Mouse (Mus musculus) MEL (cell line): ENCODE measurements around the gene Phkg1. TPM values are rescaled to one million over a fixed set of nuclear protein-coding genes. Genes with fewer than 3 reads are reported as not detected.
A peak's percentile ranks its signal among the peaks of the same experiment; 100 is the strongest.

ENCODE experiments used
- DNase-seq: peaks from one replicate; pipeline ENCODE4 v3.0.0; 2011; ENCODE audit warnings: low read depth, low spot score
- H3K27ac ChIP-seq: 2 replicates; pipeline ENCODE4 v1.5.1; 2012; ENCODE audit warnings: low read depth, mild to moderate bottlenecking, control low read depth, low read length, moderate library complexity; ENCODE audit not compliant: control insufficient read depth
- H3K27me3 ChIP-seq, 2 experiments: fragments of 150-350 bp in 1 of 2; sonication (generic) in 1 of 2; 2 replicates each; pipeline ENCODE4 v1.6.1; 2012; ENCODE audit warnings: low read length in 2 of 2, mild to moderate bottlenecking in 2 of 2, improper control_type of control experiment in 1 of 2, moderate library complexity in 1 of 2; ENCODE audit not compliant: insufficient read depth in 2 of 2, control insufficient read depth in 1 of 2
- H3K36me3 ChIP-seq, 2 experiments: 2 replicates each; pipeline ENCODE4 v1.6.1; 2012 to 2014; ENCODE audit warnings: low read length in 2 of 2, improper control_type of control experiment in 1 of 2, inconsistent platforms in 1 of 2, mild to moderate bottlenecking in 1 of 2; ENCODE audit not compliant: insufficient read depth in 2 of 2, control insufficient read depth in 1 of 2
- H3K4me1 ChIP-seq, 2 experiments: fragments of 150-350 bp in 1 of 2; sonication (generic) in 1 of 2; 2 replicates each; pipeline ENCODE4 v1.6.1; 2012; ENCODE audit warnings: low read length in 2 of 2, improper control_type of control experiment in 1 of 2, mild to moderate bottlenecking in 1 of 2; ENCODE audit not compliant: insufficient read depth in 2 of 2, control insufficient read depth in 1 of 2
- H3K4me3 ChIP-seq, 2 experiments: fragments of 150-350 bp in 1 of 2; sonication (generic) in 1 of 2; 2 replicates each; pipeline ENCODE4 v1.5.1; 2012; ENCODE audit warnings: low read depth in 2 of 2, low read length in 2 of 2, mild to moderate bottlenecking in 2 of 2, moderate library complexity in 2 of 2, control low read depth in 1 of 2, improper control_type of control experiment in 1 of 2; ENCODE audit not compliant: control insufficient read depth in 1 of 2, insufficient read depth in 1 of 2
- H3K79me2 ChIP-seq: 2 replicates; pipeline ENCODE4 v1.6.1; 2012; ENCODE audit warnings: mild to moderate bottlenecking, low read length, moderate library complexity; ENCODE audit not compliant: control insufficient read depth, poor library complexity, insufficient read depth
- H3K9ac ChIP-seq: 2 replicates; pipeline ENCODE4 v1.6.1; 2012; ENCODE audit warnings: low read depth, mild to moderate bottlenecking, control low read depth, low read length, moderate library complexity; ENCODE audit not compliant: control insufficient read depth, poor library complexity, severe bottlenecking
- H3K9me3 ChIP-seq: fragments of 150-350 bp; sonication (generic); replicated peaks from 2 replicates; pipeline ENCODE4 v1.6.1; 2012; ENCODE audit warnings: mild to moderate bottlenecking, low read length, improper control_type of control experiment, moderate library complexity; ENCODE audit not compliant: insufficient read depth
- BHLHE40 ChIP-seq: IDR thresholded peaks from 2 replicates; pipeline ENCODE4 v1.6.1; 2012; ENCODE audit warnings: low read depth, mild to moderate bottlenecking, inconsistent platforms, low read length, improper control_type of control experiment, borderline replicate concordance
- CHD1 ChIP-seq: IDR thresholded peaks from 2 replicates; pipeline ENCODE4 v1.6.1; 2012; ENCODE audit warnings: low read depth, mild to moderate bottlenecking, inconsistent platforms, low read length, improper control_type of control experiment
- CTCF ChIP-seq, 3 experiments: IDR thresholded peaks in 2 of 3; conservative IDR thresholded peaks in 1 of 3; 2 replicates each; pipeline ENCODE4 v1.5.1; 2011 to 2012; ENCODE audit warnings: low read length in 3 of 3, low read depth in 2 of 3, mild to moderate bottlenecking in 2 of 3, improper control_type of control experiment in 1 of 3, inconsistent platforms in 1 of 3, mixed read lengths in 1 of 3, moderate library complexity in 1 of 3; ENCODE audit not compliant: control insufficient read depth in 1 of 3, insufficient read depth in 1 of 3, poor library complexity in 1 of 3, severe bottlenecking in 1 of 3
- E2F4 ChIP-seq: IDR thresholded peaks from 2 replicates; pipeline ENCODE4 v1.6.1; 2011; ENCODE audit warnings: low read depth, low read length, improper control_type of control experiment, borderline replicate concordance
- ELF1 ChIP-seq: IDR thresholded peaks from 2 replicates; pipeline ENCODE4 v1.6.1; 2014; ENCODE audit warnings: low read depth, mild to moderate bottlenecking, inconsistent platforms, low read length, improper control_type of control experiment, moderate library complexity
- EP300 ChIP-seq, 2 experiments: IDR thresholded peaks; 2 replicates each; pipeline ENCODE4 v1.6.1; 2011; ENCODE audit warnings: improper control_type of control experiment in 2 of 2, low read length in 2 of 2, low read depth in 1 of 2, mild to moderate bottlenecking in 1 of 2
- ETS1 ChIP-seq: IDR thresholded peaks from 2 replicates; pipeline ENCODE4 v1.6.1; 2012; ENCODE audit warnings: low read depth, mild to moderate bottlenecking, inconsistent platforms, low read length, improper control_type of control experiment, moderate library complexity
- GABPA ChIP-seq: IDR thresholded peaks from 2 replicates; pipeline ENCODE4 v1.6.1; 2012; ENCODE audit warnings: low read depth, mild to moderate bottlenecking, inconsistent platforms, low read length, improper control_type of control experiment, moderate library complexity
- GATA1 ChIP-seq: IDR thresholded peaks from 2 replicates; pipeline ENCODE4 v1.6.1; 2011; ENCODE audit warnings: low read depth, low read length, improper control_type of control experiment
- HCFC1 ChIP-seq: IDR thresholded peaks from 2 replicates; pipeline ENCODE4 v1.6.1; 2012; ENCODE audit warnings: low read depth, mild to moderate bottlenecking, inconsistent platforms, low read length, improper control_type of control experiment, moderate library complexity
- JUND ChIP-seq: IDR thresholded peaks from 2 replicates; pipeline ENCODE4 v1.6.1; 2011; ENCODE audit warnings: low read depth, mild to moderate bottlenecking, improper control_type of control experiment, low read length
- KAT2A ChIP-seq: conservative IDR thresholded peaks from 2 replicates; pipeline ENCODE4 v1.6.1; 2012; ENCODE audit warnings: low read depth, low read length, improper control_type of control experiment, inconsistent platforms
- MAFK ChIP-seq: IDR thresholded peaks from 2 replicates; pipeline ENCODE4 v1.6.1; 2011; ENCODE audit warnings: low read depth, mild to moderate bottlenecking, low read length, improper control_type of control experiment, borderline replicate concordance
- MAX ChIP-seq: IDR thresholded peaks from 2 replicates; pipeline ENCODE4 v1.6.1; 2011; ENCODE audit warnings: low read length, improper control_type of control experiment
- MAZ ChIP-seq: IDR thresholded peaks from 2 replicates; pipeline ENCODE4 v1.6.1; 2012; ENCODE audit warnings: low read depth, mild to moderate bottlenecking, inconsistent platforms, low read length, improper control_type of control experiment
- MXI1 ChIP-seq: IDR thresholded peaks from 2 replicates; pipeline ENCODE4 v1.6.1; 2011; ENCODE audit warnings: mild to moderate bottlenecking, low read depth, low read length, improper control_type of control experiment
- MYB ChIP-seq: IDR thresholded peaks from 2 replicates; pipeline ENCODE4 v1.6.1; 2011; ENCODE audit warnings: mild to moderate bottlenecking, low read depth, low read length, improper control_type of control experiment
- MYC ChIP-seq: IDR thresholded peaks from 2 replicates; pipeline ENCODE4 v1.6.1; 2011; ENCODE audit warnings: low read depth, mild to moderate bottlenecking, low read length, improper control_type of control experiment, moderate library complexity
- NRF1 ChIP-seq: IDR thresholded peaks from 2 replicates; pipeline ENCODE4 v1.6.1; 2014; ENCODE audit warnings: low read depth, mild to moderate bottlenecking, inconsistent platforms, low read length, improper control_type of control experiment, moderate library complexity; ENCODE audit not compliant: poor library complexity, insufficient read depth, severe bottlenecking
- POLR2A ChIP-seq, 2 experiments: IDR thresholded peaks; 2 replicates each; pipeline ENCODE4 v1.6.1; 2011 to 2012; ENCODE audit warnings: low read length in 2 of 2, mild to moderate bottlenecking in 2 of 2, control low read depth in 1 of 2, improper control_type of control experiment in 1 of 2, low read depth in 1 of 2, moderate library complexity in 1 of 2; ENCODE audit not compliant: control insufficient read depth in 1 of 2, insufficient read depth in 1 of 2, poor library complexity in 1 of 2
- POLR2AphosphoS2 ChIP-seq: IDR thresholded peaks from 2 replicates; pipeline ENCODE4 v1.6.1; 2011; ENCODE audit warnings: low read length, improper control_type of control experiment
- POLR2AphosphoS5 ChIP-seq: IDR thresholded peaks from 2 replicates; pipeline ENCODE4 v1.6.1; 2012; ENCODE audit warnings: low read depth, borderline replicate concordance, mild to moderate bottlenecking, inconsistent platforms, low read length, moderate library complexity, mixed read lengths
- RAD21 ChIP-seq: IDR thresholded peaks from 2 replicates; pipeline ENCODE4 v1.6.1; 2011; ENCODE audit warnings: mild to moderate bottlenecking, low read depth, low read length, improper control_type of control experiment
- RCOR1 ChIP-seq: IDR thresholded peaks from 2 replicates; pipeline ENCODE4 v1.6.1; 2012; ENCODE audit warnings: low read depth, mild to moderate bottlenecking, inconsistent platforms, low read length, improper control_type of control experiment
- SIN3A ChIP-seq: IDR thresholded peaks from 2 replicates; pipeline ENCODE4 v1.6.1; 2012; ENCODE audit warnings: low read length, improper control_type of control experiment, inconsistent platforms
- SMC3 ChIP-seq: IDR thresholded peaks from 2 replicates; pipeline ENCODE4 v1.6.1; 2011; ENCODE audit warnings: low read depth, low read length, improper control_type of control experiment
- TAL1 ChIP-seq: IDR thresholded peaks from 2 replicates; pipeline ENCODE4 v1.6.1; 2012; ENCODE audit warnings: mild to moderate bottlenecking, inconsistent platforms, low read length, moderate library complexity, mixed read lengths
- TBP ChIP-seq: IDR thresholded peaks from 2 replicates; pipeline ENCODE4 v1.8.0; 2011; ENCODE audit warnings: low read depth, low read length, improper control_type of control experiment
- TCF12 ChIP-seq: IDR thresholded peaks from 2 replicates; pipeline ENCODE4 v1.6.1; 2014; ENCODE audit warnings: low read depth, mild to moderate bottlenecking, inconsistent platforms, low read length, improper control_type of control experiment, moderate library complexity
- UBTF ChIP-seq: IDR thresholded peaks from 2 replicates; pipeline ENCODE4 v1.6.1; 2012; ENCODE audit warnings: low read depth, mild to moderate bottlenecking, inconsistent platforms, low read length, improper control_type of control experiment, moderate library complexity, borderline replicate concordance; ENCODE audit not compliant: insufficient read depth
- USF1 ChIP-seq: IDR thresholded peaks from 2 replicates; pipeline ENCODE4 v1.6.1; 2014; ENCODE audit warnings: low read depth, mild to moderate bottlenecking, inconsistent platforms, low read length, improper control_type of control experiment, moderate library complexity
- USF2 ChIP-seq, 2 experiments: IDR thresholded peaks; 2 replicates each; pipeline ENCODE4 v1.6.1; 2011 to 2012; ENCODE audit warnings: improper control_type of control experiment in 2 of 2, low read length in 2 of 2, borderline replicate concordance in 1 of 2, inconsistent platforms in 1 of 2, low read depth in 1 of 2, mild to moderate bottlenecking in 1 of 2; ENCODE audit not compliant: insufficient read depth in 1 of 2
- ZC3H11A ChIP-seq: IDR thresholded peaks from 2 replicates; pipeline ENCODE4 v1.6.1; 2012; ENCODE audit warnings: low read depth, mild to moderate bottlenecking, inconsistent platforms, low read length, improper control_type of control experiment
- ZKSCAN1 ChIP-seq: IDR thresholded peaks from 2 replicates; pipeline ENCODE4 v1.6.1; 2012; ENCODE audit warnings: low read depth, mild to moderate bottlenecking, inconsistent platforms, low read length, improper control_type of control experiment, moderate library complexity
- ZMIZ1 ChIP-seq: IDR thresholded peaks from 2 replicates; pipeline ENCODE4 v1.6.1; 2012; ENCODE audit warnings: low read depth, mild to moderate bottlenecking, inconsistent platforms, low read length, improper control_type of control experiment, moderate library complexity
- ZNF384 ChIP-seq: IDR thresholded peaks from 2 replicates; pipeline ENCODE4 v1.6.1; 2012; ENCODE audit warnings: low read depth, mild to moderate bottlenecking, inconsistent platforms, low read length, improper control_type of control experiment
- polyA plus RNA-seq, 2 experiments: library from polyadenylated mRNA; stranded (reverse) in 1 of 2; unstranded in 1 of 2; fragments of >175 nt in 1 of 2; fragments of >200 nt in 1 of 2; gene quantifications; 2 replicates each; pipeline versions ENCODE4 v1.2.1 to v1.2.4; 2012; ENCODE audit warnings: low replicate concordance in 2 of 2, low read depth in 1 of 2; ENCODE audit not compliant: insufficient read length in 2 of 2, insufficient read depth in 1 of 2, missing spikeins in 1 of 2
- total RNA-seq: library from RNA; depleted of rRNA; stranded (reverse); fragments of 300-350 nt; gene quantifications from 2 replicates; pipeline ENCODE4 v1.2.3, GENCODE M21; 2012

The Phkg1 gene
- total and polyA plus RNA-seq, 3 experiments: 0.62 to 0.72 TPM; not detected in 1

GRCm38 (mm10) chr5:129886911-129887636 lies 11.3 kb downstream of the Phkg1 start, which contains the start of gene Chchd2:
TSS of gene Chchd2 (minus strand) at chr5:129887470.
- H3K27ac ChIP-seq: peak within 1 kb of the TSS; percentile 81
- peaks cover 15 to 20% of the 10 kb centered on the region in 2 experiments for H3K36me3 ChIP-seq
- H3K9ac ChIP-seq: peak within 1 kb of the TSS; percentile 84
- peak within 1 kb of the TSS; percentile 89 to 96 for H3K4me3 ChIP-seq
- H3K4me1 ChIP-seq: peaks cover 3 to 6% of the 10 kb centered on the region in 2 experiments; a peak in 2 of 4 replicates
- DNase-seq: peak; percentile 98
- H3K79me2 ChIP-seq: peaks cover 26% of the 10 kb centered on the region
- no peaks in the 10 kb centered on the region for H3K9me3 ChIP-seq
- H3K27me3 ChIP-seq: peaks cover 0 to under 1% of the 10 kb centered on the region in 2 experiments; a peak in 1 of 4 replicates
- TF ChIP-seq MAFK: no peak
- peak; percentile 60 for TF ChIP-seq MXI1
- no peak for TF ChIP-seq NRF1
- TF ChIP-seq SMC3: no peak
- no peak for TF ChIP-seq GABPA
- TF ChIP-seq POLR2AphosphoS5: peak; percentile 88; the same call in 1 of the 2 replicates
- peak; percentile 93 for TF ChIP-seq SIN3A
- TF ChIP-seq CTCF (IDR thresholded peaks at IDR 0.05 in 2 of 3, conservative IDR thresholded peaks at IDR 0.05 in 1 of 3; ENCODE audit: control insufficient read depth in 1 of 3, insufficient read depth in 1 of 3, low read depth in 2 of 3, low read length in 3 of 3, poor library complexity in 1 of 3, severe bottlenecking in 1 of 3): no peak
- 0 out of 2 replicates have a peak, but pooled peaks have one; percentile 30 for TF ChIP-seq ETS1
- peak; percentile 90 for TF ChIP-seq ZMIZ1
- peak; percentile 97 for TF ChIP-seq TBP
- TF ChIP-seq TCF12: no peak
- peak; percentile 37; the same call in 1 of the 2 replicates for TF ChIP-seq GATA1
- TF ChIP-seq KAT2A: peak; percentile 72
- no peak for TF ChIP-seq TAL1
- no peak for TF ChIP-seq E2F4
- TF ChIP-seq ELF1: peak; percentile 83
- TF ChIP-seq USF1: no peak
- TF ChIP-seq RCOR1: no peak
- no peak for TF ChIP-seq MAZ
- TF ChIP-seq UBTF: no peak
- TF ChIP-seq JUND: no peak
- TF ChIP-seq BHLHE40: peak; percentile 56; the same call in 1 of the 2 replicates
- no peak for TF ChIP-seq EP300 (IDR thresholded peaks at IDR 0.05; ENCODE audit: low read depth in 1 of 2, low read length in 2 of 2)
- TF ChIP-seq ZNF384: 0 out of 2 replicates have a peak, but pooled peaks have one; percentile 37
- no peak for TF ChIP-seq CHD1
- no peak for TF ChIP-seq RAD21
- 0 out of 2 replicates have a peak, but pooled peaks have one; percentile 36 for TF ChIP-seq MYC
- TF ChIP-seq ZKSCAN1: no peak
- TF ChIP-seq POLR2AphosphoS2: peak; percentile 95
- peak; percentile 95 for TF ChIP-seq HCFC1
- TF ChIP-seq MYB: no peak
- no peak for TF ChIP-seq ZC3H11A
- 0 out of 2 replicates have a peak, but pooled peaks have one; percentile 48 for TF ChIP-seq MAX
- peak; percentile 94 to 98 for TF ChIP-seq POLR2A (IDR thresholded peaks at IDR 0.05; ENCODE audit: control insufficient read depth in 1 of 2, insufficient read depth in 1 of 2, low read depth in 1 of 2, low read length in 2 of 2, poor library complexity in 1 of 2)
- TF ChIP-seq USF2 (IDR thresholded peaks at IDR 0.05; ENCODE audit: borderline replicate concordance in 1 of 2, insufficient read depth in 1 of 2, low read depth in 1 of 2, low read length in 2 of 2): no peak
